Mouse (Mus musculus): ENCODE measurements around the gene Hipk3.

The Hipk3 gene

GRCm38 (mm10) chr2:104413011-104413410, 81.2 kb downstream of the Hipk3 start:
- no peak for DNase-seq (ENCODE audit: low read depth, low spot score)

GRCm38 (mm10) chr2:104412496-104412895, 81.8 kb downstream of the Hipk3 start:
- DNase-seq (ENCODE audit: low read depth, low spot score) = no peak

GRCm38 (mm10) chr2:104411806-104412205, 82.4 kb downstream of the Hipk3 start:
- DNase-seq (ENCODE audit: low read depth, low spot score) = no peak

- no peak for DNase-seq (ENCODE audit: low read depth, low spot score)
Observed at GRCm38 (mm10) chr2:104410963-104411545, 83.2 kb downstream of the Hipk3 start, which contains the start of gene D430041D05Rik. Gene D430041D05Rik (minus strand): TSS chr2:104411013.

GRCm38 (mm10) chr2:104409851-104410821, 84.1 kb downstream of the Hipk3 start:
- DNase-seq (ENCODE audit: low read depth, low spot score) = peak; percentile 73

- no peak for DNase-seq (ENCODE audit: low read depth, low spot score)
Observed at GRCm38 (mm10) chr2:104408351-104408750, 85.9 kb downstream of the Hipk3 start.

GRCm38 (mm10) chr2:104407913-104408312, 86.3 kb downstream of the Hipk3 start:
- no peak for DNase-seq (ENCODE audit: low read depth, low spot score)

GRCm38 (mm10) chr2:104404036-104404435, 90.2 kb downstream of the Hipk3 start:
- DNase-seq (ENCODE audit: low read depth, low spot score) = no peak

GRCm38 (mm10) chr2:104398651-104399290, 95.5 kb downstream of the Hipk3 start:
- no peak for DNase-seq (ENCODE audit: low read depth, low spot score)

- DNase-seq (ENCODE audit: low read depth, low spot score) = no peak
Observed at GRCm38 (mm10) chr2:104395961-104396360, 98.3 kb downstream of the Hipk3 start.

- DNase-seq (ENCODE audit: low read depth, low spot score) = peak; percentile 43
Observed at GRCm38 (mm10) chr2:104394769-104395168, 99.5 kb downstream of the Hipk3 start.

- DNase-seq (ENCODE audit: low read depth, low spot score) = no peak
Observed at GRCm38 (mm10) chr2:104392700-104393312, 101.4 kb downstream of the Hipk3 start.

- peak; percentile 30 for DNase-seq (ENCODE audit: low read depth, low spot score)
Observed at GRCm38 (mm10) chr2:104389231-104389630, 105.0 kb downstream of the Hipk3 start.

- DNase-seq (ENCODE audit: low read depth, low spot score) = no peak
Observed at GRCm38 (mm10) chr2:104385941-104386340, 108.3 kb downstream of the Hipk3 start.

- DNase-seq (ENCODE audit: low read depth, low spot score) = no peak
Observed at GRCm38 (mm10) chr2:104383589-104383988, 110.7 kb downstream of the Hipk3 start.

- DNase-seq (ENCODE audit: low read depth, low spot score) = no peak
Observed at GRCm38 (mm10) chr2:104382813-104383212, 111.4 kb downstream of the Hipk3 start.

GRCm38 (mm10) chr2:104379304-104379703, 114.9 kb downstream of the Hipk3 start:
- DNase-seq (ENCODE audit: low read depth, low spot score) = no peak

- DNase-seq (ENCODE audit: low read depth, low spot score) = no peak
Observed at GRCm38 (mm10) chr2:104378791-104379190, 115.5 kb downstream of the Hipk3 start.

GRCm38 (mm10) chr2:104377990-104378389, 116.3 kb downstream of the Hipk3 start:
- peak; percentile 11 for DNase-seq (ENCODE audit: low read depth, low spot score)
